Mouse (Mus musculus): Measurements from ENCODE around the gene Zfr.

Zfr gene

DNA sequence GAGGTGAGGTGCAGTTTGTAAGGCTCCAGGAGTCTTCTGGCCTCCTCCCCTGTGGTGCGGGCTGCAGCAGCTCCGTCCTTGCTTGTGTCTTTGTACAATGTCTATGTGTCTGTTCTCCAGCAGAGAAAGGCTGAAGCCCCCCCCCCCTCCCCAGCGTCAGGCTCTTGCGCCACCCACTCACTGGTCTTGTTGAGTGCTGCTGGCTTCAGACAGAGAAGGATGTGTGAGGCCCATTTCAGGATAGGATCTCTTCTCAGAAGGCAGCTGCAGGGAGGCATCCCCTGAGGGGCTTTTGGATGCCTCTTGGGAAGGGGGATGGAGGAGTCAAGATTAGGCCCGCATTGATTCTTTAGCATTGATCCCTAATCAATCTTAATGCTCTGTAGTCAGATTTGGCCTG lies 100.2 kb downstream of the Zfr start:
- DNase-seq = no peak

DNA sequence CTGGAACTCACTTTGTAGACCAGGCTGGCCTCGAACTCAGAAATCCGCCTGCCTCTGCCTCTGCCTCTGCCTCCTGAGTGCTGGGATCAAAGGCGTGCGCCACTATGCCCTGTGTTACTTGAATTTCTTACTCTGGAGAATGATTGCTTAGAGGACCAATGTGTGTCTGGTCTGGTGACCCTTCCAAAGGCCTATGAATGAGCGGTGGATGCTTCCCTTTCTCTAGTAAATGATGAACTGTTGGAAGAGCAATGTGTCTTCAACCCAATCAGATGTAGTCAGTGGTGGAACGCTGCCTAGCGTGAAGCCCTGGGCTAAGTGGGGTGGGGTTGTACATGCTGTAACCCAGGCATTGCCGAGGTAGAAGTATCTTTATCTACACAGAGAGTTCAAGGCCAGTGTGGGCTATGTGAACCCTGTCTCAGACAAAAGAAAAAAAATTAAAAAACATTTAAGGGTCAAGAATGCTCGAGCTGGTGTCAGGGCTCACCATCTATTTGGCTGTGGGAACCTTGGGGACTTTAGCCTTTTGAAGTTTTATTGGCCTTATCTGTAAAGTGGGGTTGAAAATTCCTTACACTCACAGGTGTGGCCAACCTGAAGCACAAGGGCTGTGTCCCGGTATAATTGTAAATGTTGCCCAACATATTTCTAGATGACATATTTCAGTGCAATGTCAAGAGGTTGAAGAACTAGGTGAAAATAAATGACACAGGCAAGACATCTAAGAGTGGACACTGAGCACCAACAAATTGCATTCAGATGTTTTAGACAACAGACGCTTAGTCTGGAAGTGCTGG lies 101.2 kb downstream of the Zfr start:
- DNase-seq = no peak

DNA sequence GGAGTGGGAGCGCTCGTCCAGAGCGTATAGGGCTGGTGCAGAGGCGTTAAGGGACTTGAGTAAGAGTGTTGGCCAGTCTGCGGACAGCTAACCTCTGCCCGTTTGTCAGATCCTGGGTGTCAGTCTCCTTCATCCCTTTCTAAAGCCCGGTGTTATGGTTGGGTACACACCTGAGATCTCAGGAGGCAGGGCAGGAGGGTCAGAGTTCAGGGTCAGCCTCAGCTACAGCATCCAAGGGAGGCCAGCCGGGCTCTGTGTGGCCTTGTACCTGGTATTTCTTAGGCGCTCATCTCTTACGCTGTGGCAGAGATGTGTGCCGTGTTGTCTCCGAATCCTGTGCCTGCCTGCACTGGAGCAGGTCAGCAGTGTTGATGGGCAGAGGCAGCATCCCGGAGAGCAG lies 103.5 kb downstream of the Zfr start:
- no peak for DNase-seq

DNA sequence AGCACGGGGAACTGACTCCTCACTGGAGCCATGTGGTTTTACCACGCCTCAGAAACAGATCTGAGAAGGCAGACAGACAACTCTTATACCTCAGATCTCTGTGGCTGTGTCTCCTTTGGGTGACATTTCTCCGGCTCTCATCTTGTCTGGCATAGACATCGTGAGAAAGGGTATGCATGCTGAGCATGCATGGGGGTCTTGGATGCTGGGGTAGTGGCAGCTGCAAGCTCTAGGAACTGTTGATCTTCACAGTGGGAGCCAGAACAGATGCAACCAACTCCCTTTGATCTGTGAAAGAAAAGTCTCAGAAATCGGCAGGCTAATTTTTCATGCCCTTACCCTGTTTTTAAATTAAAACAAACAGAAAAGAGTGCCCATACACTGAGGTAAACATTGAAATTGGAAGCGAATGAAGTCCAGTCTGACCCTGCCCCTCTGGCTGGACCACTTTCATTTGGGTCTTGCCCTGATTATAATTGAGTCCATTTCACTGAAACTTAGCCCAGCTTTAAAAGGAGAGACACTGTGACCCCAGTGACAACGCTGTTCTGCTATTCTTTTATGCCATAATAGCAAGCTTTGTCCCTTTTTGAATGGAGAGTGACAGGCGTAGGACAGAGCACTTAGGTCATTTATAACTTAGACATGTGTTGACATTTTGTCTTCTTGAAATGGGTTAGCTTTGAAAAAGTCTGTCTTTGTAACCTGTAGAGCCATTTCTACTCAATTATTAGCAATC lies 105.1 kb downstream of the Zfr start:
- DNase-seq = no peak

DNA sequence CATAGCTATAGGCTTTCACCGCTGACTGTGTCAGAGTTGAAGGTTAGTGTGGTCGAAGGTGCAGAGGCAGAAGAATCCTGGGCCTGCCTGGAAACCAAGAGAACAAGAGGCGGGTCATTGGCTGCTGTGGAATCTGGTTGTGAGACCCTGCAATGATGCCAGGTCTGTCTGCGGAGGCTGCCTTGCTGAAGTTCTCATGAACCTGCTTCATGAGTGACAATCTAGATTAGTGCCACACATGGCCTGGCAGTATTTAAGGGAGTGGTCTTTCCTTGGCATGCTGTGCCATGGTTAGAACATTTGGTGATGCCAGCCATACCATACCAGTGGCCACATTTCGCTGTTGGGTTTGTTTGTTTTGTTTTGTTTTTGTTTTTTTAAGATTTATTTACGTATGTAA lies 105.8 kb downstream of the Zfr start:
- DNase-seq = no peak

DNA sequence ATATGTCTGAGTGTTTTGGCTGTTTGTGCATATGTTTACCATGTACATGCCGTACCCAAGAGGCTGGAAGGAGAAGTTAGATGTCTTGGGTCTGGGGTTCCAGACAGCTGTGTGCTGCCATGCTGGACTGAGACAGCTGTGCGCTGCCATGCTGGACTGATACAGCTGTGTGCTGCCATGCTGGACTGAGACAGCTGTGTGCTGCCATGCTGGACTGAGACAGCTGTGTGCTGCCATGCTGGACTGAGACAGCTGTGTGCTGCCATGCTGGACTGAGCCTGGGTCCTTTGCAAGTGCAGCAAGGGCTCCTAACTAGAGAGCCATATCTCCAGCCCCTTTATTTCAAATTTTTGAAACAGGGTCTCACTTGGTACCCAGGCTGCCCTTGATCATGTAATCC lies 106.6 kb downstream of the Zfr start:
- DNase-seq = no peak

DNA sequence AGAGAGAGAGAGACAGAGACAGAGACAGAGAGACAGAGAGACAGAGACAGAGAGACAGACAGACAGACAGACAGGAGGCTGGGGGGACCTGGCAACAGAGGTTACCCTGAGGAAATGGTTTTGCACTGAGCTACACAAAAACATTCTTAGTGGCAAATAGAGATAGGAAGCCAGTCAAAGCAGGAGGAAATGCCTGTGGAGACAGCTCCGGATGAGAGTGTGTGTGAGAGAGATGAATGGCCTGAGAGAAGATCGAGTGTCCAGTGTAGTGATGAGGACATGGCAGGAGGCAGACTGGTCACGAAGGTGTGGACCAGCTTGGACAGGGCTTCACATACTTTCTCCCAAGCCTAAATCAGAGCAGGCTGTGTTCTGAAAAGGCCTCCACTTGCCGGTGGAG lies 107.4 kb downstream of the Zfr start:
- DNase-seq = no peak

DNA sequence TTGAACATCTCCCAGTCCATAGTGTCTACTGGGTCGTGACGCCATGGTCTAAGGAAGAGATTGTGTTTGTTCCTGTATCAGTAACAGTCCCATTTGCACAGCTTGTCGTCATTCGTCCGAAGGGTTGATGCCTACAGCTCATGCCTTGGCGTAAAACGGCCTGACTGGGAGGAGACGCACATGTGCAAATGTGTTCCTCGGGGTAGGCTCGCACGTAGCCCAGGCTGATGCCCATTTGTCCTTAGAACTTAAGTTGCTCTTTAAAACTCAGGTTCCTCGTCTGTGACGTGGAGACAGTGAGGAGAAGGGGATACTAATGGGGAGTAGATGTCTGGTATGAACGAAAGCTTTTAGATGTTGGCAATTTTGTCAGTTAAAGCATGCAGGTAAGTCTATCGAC lies 109.3 kb downstream of the Zfr start:
- no peak for DNase-seq

DNA sequence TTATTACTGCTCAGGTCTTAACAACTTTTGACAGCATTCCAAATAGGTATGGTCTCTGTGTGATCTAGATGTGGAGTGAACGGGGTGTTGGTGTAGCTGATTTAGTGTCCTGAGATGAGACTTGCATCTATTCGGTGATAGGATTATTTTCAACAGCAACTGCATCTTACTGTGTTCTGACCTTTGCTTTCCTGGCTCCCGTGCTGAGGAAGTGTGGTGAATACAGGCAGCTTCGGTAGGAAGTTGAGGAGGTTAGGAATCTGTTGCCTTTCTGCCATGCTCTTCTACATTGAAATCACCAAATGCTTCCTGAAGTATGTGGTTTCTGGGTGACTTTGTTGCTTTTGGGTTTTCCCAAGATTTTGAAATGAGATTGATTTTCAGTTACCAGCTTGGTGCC lies 109.7 kb downstream of the Zfr start:
- DNase-seq = no peak

DNA sequence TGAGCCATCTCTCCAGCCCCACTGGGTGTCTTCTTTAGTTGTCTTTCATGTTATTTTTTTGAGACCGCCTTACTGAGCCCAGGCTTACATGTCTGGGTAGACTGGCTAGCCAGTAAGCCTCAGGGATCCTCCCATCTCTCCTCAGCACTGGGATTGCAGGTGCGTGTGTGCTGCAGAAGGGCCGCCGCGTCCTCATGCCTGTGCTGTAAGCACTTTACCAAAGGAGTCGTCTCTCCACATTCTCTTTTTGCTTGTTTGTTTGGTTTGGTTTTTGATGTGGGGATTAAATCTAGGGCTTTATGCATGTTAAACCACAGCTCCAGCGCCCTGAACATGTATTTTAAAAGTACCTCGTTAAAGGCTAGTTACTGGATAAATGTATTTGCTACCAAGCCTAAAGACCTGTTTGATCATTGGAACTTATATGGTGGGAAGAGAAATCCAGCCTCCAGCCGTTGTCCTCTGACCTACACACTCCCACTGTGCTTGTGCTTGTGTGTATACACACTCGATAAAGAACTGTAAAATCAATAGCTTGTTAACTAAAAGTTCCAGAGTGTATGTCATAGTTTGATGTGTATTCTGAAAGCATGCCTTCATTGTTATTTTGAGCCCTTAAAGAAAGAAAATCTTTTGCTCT lies 112.1 kb downstream of the Zfr start:
- DNase-seq = no peak

DNA sequence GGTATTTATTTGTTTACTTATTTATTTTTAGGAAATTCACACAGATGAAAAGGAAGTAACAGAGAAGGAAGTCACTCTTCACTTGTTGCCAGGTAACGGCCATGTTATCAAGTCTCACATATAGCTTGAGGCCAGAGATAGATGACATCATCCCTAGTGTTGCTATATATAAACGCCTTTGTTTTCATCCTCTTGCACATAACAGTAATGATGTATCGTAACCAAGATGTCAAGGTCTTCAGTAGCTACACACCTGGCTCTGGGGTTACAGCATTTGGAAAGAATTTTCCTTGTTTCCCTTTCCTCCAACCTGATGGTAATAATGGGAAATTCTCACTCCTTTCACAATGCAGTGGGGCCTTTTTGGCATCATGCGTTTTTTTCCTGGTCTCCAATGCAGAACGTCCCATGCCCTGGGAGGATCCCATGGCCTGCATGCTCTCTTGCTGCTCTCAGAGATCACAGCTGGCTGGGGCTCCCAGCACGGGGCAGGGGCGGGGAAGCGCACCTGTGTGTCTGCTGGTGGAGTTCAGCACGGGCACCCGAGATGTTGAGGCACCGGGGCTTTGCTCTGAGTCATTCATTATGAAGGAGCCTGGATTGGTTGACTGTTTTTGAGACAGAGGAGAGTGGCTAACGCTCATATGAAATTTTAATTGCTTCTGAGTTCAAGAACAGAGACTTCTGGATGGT lies 112.8 kb downstream of the Zfr start:
- DNase-seq = peak; percentile 42

DNA sequence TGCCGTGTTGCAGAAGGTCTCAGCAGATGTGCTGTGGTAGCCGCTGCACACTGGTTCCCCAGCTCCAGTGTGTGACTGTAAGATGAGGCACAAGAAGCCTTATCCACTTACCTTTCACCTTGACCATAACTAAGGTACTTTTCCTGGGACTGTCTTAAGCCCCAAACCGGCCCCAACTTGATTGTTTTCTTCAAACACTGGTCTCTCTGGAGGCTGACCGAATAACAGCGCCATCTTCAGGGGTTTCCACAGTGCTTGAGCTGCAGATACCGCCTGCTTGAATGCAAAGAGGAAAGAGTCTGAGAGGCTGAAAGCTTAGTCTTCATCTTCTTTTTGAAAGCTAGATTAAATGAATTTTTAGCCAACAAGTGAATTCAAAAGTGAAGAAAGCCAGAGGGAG lies 113.8 kb downstream of the Zfr start:
- no peak for DNase-seq

DNA sequence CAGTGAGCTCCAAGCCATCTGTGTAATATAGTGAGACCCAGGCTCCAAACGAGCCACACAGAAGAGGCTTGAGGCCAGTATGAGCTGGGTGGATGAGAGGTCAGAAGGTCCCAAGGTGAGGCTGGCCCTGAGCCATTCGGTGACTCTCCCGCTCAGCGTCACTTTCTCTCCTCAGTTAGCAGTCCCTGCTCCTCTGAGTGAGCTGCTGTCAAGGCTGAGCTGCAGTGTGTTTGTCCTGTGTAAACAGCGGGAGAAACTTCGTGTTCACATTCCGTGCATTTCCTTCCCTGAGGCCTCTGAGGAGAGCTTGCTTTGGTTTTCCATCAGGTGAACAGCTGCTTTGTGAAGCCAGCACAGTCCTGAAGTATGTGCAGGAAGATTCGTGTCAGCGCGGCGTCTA lies 114.8 kb downstream of the Zfr start:
- no peak for DNase-seq

DNA sequence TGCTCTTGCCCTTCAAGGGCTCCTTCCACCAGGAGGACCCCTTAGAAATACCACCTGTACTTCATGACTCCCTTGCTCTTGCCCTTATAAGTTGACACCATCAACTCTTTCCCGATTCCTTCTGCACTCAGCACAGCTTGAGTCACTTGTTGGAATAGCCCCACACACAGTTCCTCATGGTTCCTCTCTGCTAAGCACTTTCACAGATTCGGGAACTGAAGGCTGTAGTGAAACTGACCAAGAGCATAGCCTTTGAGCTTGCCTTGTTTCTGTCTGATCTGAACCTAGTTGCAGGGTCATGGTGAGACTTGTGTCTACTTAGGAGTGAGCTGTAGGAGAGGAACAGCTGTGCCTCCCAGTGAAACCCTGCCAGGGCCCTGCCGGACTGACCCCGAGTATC lies 115.4 kb downstream of the Zfr start:
- DNase-seq = no peak

All from retina, postnatal 1 day (tissue).